Mouse (Mus musculus) stomach, postnatal 0 days (tissue): ENCODE measurements at regions not wholly inside any gene's neighbourhood (a gene's known extent, or its start where the extent isn't known, plus 50 kb on each side); places are given as distances from the start of the nearest gene placed in this dataset.

Experiments used
- ATAC-seq: fragments of 200-750 bp; cut with Nextera tagmentation; 2 replicates; pipeline ENCODE4 v1.8.0; 2017; ENCODE audit not compliant: low FRiP score, low TSS enrichment
- DNase-seq: peaks from one replicate; pipeline ENCODE4 v3.0.0-alpha.2; 2016; ENCODE audit warnings: low spot score
- H3K27ac ChIP-seq: fragments of 300-500 bp; sonication (generic); replicated peaks from 2 replicates; pipeline ENCODE4 v1.5.1; 2014; ENCODE audit warnings: mild to moderate bottlenecking, control low read depth
- H3K27me3 ChIP-seq: fragments of 300-500 bp; sonication (generic); 2 replicates; pipeline ENCODE4 v1.6.1; 2014; ENCODE audit warnings: low read length; ENCODE audit not compliant: control insufficient read depth, insufficient read depth
- H3K36me3 ChIP-seq: fragments of 300-500 bp; sonication (generic); 2 replicates; pipeline ENCODE4 v1.6.1; 2014; ENCODE audit warnings: low read length, mixed read lengths; ENCODE audit not compliant: control insufficient read depth, insufficient read depth
- H3K4me1 ChIP-seq: fragments of 300-500 bp; sonication (generic); replicated peaks from 2 replicates; pipeline ENCODE4 v1.6.1; 2014; ENCODE audit warnings: antibody characterized with exemption; ENCODE audit not compliant: control insufficient read depth, insufficient read depth
- H3K4me2 ChIP-seq: fragments of 300-500 bp; sonication (generic); replicated peaks from 2 replicates; pipeline ENCODE4 v1.6.1; 2014; ENCODE audit warnings: low read depth, mild to moderate bottlenecking, control low read depth, moderate library complexity
- H3K4me3 ChIP-seq: fragments of 300-500 bp; sonication (generic); 2 replicates; pipeline ENCODE4 v1.5.1; 2014; ENCODE audit warnings: low read depth, low read length, control low read depth
- H3K9ac ChIP-seq: fragments of 300-500 bp; sonication (generic); 2 replicates; pipeline ENCODE4 v1.6.1; 2014; ENCODE audit warnings: mild to moderate bottlenecking, low read length, control low read depth, mixed read lengths
- H3K9me3 ChIP-seq: fragments of 300-500 bp; sonication (generic); 2 replicates; pipeline ENCODE4 v1.6.1; 2016; ENCODE audit warnings: low read length; ENCODE audit not compliant: control insufficient read depth
- CTCF ChIP-seq: IDR thresholded peaks from 2 replicates; pipeline ENCODE4 v1.5.1; 2016; ENCODE audit warnings: antibody characterized with exemption, low read depth, mild to moderate bottlenecking, moderate library complexity
- EP300 ChIP-seq: optimal IDR thresholded peaks from 2 replicates; pipeline ENCODE3; 2016; ENCODE audit warnings: antibody characterized with exemption
- WGBS: fragments of 180-500 bp; shearing (Covaris S2); extraction: QIAGEN DNeasy Blood & Tissue Kit; methylation state at CpG from one replicate; pipeline ENCODE4 v1.1.7; 2014; 5-methylcytosine and 5-hydroxymethylcytosine counted together

GRCm38 (mm10) chr1:143263263-143264038 is 377.0 kb upstream of the B3galt2 start:
- no peak for DNase-seq
- Histone ChIP-seq H3K27ac (no peak overlapping the region), H3K4me2 (no peak overlapping the region), H3K27me3 (no peaks in the 10 kb centered on the region), H3K4me3 (no peak overlapping the region), H3K9ac (no peak overlapping the region), H3K9me3 (no peaks in the 10 kb centered on the region), H3K36me3 (no peaks in the 10 kb centered on the region), H3K4me1 (no peaks in the 10 kb centered on the region)
- no peak for ATAC-seq
- WGBS: 73% methylated on average over 11 of the region's 11 CpGs
- TF ChIP-seq EP300 (no peak), CTCF (no peak)

- no peak for ATAC-seq
- H3K4me1 ChIP-seq: no peaks in the 10 kb centered on the region
- H3K36me3 ChIP-seq: no peaks in the 10 kb centered on the region
- no peak for DNase-seq
- H3K27me3 ChIP-seq: no peaks in the 10 kb centered on the region
- TF ChIP-seq CTCF (no peak), EP300 (no peak)
- H3K27ac ChIP-seq: no peak overlapping the region
- H3K4me3 ChIP-seq: no peak overlapping the region
- H3K4me2 ChIP-seq: no peak overlapping the region
- no peaks in the 10 kb centered on the region for H3K9me3 ChIP-seq
- 62% methylated on average over 4 of the region's 4 CpGs for WGBS
- H3K9ac ChIP-seq: no peak overlapping the region
Measured at GRCm38 (mm10) chr1:143265216-143265615, 375.2 kb upstream of the B3galt2 start.

- Histone ChIP-seq H3K36me3 (no peaks in the 10 kb centered on the region), H3K27me3 (no peaks in the 10 kb centered on the region), H3K4me1 (no peaks in the 10 kb centered on the region), H3K4me3 (no peak overlapping the region), H3K9me3 (no peaks in the 10 kb centered on the region), H3K9ac (no peak overlapping the region), H3K4me2 (no peak overlapping the region), H3K27ac (no peak overlapping the region)
- ATAC-seq (no peak), DNase-seq (no peak)
- TF ChIP-seq CTCF (no peak), EP300 (no peak)
- WGBS: 95% methylated on average over 3 of the region's 3 CpGs
Measured at GRCm38 (mm10) chr1:143286274-143286967, 354.0 kb upstream of the B3galt2 start.

- H3K4me1 ChIP-seq: no peaks in the 10 kb centered on the region
- ATAC-seq: no peak
- no peak overlapping the region for H3K27ac ChIP-seq
- no peaks in the 10 kb centered on the region for H3K9me3 ChIP-seq
- H3K36me3 ChIP-seq: no peaks in the 10 kb centered on the region
- no peak for DNase-seq
- no peaks in the 10 kb centered on the region for H3K27me3 ChIP-seq
- whole genome bisulfite sequencing: 69% methylated on average over 2 of the region's 2 CpGs
- H3K4me3 ChIP-seq: no peak overlapping the region
- TF ChIP-seq CTCF (no peak), EP300 (no peak)
- no peak overlapping the region for H3K4me2 ChIP-seq
- no peak overlapping the region for H3K9ac ChIP-seq
Measured at GRCm38 (mm10) chr1:143287448-143287847, 353.0 kb upstream of the B3galt2 start.

DNA sequence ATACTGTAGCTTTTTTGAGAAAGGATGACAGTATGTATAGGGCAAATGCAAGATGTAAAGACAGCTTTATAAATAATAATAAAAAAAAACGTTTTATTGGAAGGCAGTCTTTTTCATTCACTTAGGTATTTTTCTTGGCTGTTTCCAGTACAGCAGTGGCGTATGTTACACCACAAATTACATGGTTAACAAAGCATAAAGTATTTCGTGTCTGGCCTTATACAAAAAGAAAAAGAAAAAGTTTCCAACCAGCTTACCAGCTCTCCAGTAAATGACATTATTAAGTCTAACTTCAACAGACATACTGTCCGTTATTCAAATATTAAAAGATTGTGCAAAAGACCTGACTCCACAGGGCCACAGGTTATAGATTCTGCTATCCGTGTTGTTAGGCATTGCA is 343.9 kb upstream of the B3galt2 start:
- DNase-seq: no peak
- H3K27me3 ChIP-seq: no peaks in the 10 kb centered on the region
- H3K27ac ChIP-seq: no peak overlapping the region
- no peaks in the 10 kb centered on the region for H3K36me3 ChIP-seq
- H3K9me3 ChIP-seq: no peaks in the 10 kb centered on the region
- no peak for TF ChIP-seq EP300
- no peak for TF ChIP-seq CTCF
- H3K4me3 ChIP-seq: no peak overlapping the region
- ATAC-seq: no peak
- no peak overlapping the region for H3K9ac ChIP-seq
- H3K4me2 ChIP-seq: no peak overlapping the region
- WGBS: 67% methylated on average over 5 of the region's 5 CpGs
- no peaks in the 10 kb centered on the region for H3K4me1 ChIP-seq

DNA sequence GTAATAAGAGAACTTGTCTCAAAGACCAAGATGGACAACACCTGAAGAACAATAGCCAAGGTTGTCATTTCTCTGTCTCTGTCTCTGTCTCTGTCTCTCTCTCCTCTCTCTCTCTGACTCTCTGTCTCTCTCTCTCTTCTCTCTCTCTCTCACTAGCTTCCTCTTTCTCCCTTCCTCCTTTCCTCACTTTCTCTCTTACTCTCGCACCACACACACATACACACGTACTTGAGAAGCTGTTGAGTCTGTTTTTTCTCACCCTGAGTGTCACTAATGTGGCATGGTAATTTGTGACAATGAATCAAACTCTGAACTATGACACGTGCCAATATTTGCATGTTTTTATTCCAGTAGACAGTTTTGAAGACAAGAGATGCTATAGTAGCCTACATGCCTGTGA is 333.1 kb upstream of the B3galt2 start:
- no peaks in the 10 kb centered on the region for H3K4me1 ChIP-seq
- WGBS: 70% methylated on average over 3 of the region's 3 CpGs
- H3K27me3 ChIP-seq: no peaks in the 10 kb centered on the region
- no peak overlapping the region for H3K27ac ChIP-seq
- ATAC-seq (no peak), DNase-seq (no peak)
- H3K9ac ChIP-seq: no peak overlapping the region
- H3K4me3 ChIP-seq: no peak overlapping the region
- no peaks in the 10 kb centered on the region for H3K36me3 ChIP-seq
- TF ChIP-seq CTCF (no peak), EP300 (no peak)
- H3K4me2 ChIP-seq: no peak overlapping the region
- no peaks in the 10 kb centered on the region for H3K9me3 ChIP-seq
